7 mouse cellular contexts compared by ENCODE assay signal in the genomic region with DNA sequence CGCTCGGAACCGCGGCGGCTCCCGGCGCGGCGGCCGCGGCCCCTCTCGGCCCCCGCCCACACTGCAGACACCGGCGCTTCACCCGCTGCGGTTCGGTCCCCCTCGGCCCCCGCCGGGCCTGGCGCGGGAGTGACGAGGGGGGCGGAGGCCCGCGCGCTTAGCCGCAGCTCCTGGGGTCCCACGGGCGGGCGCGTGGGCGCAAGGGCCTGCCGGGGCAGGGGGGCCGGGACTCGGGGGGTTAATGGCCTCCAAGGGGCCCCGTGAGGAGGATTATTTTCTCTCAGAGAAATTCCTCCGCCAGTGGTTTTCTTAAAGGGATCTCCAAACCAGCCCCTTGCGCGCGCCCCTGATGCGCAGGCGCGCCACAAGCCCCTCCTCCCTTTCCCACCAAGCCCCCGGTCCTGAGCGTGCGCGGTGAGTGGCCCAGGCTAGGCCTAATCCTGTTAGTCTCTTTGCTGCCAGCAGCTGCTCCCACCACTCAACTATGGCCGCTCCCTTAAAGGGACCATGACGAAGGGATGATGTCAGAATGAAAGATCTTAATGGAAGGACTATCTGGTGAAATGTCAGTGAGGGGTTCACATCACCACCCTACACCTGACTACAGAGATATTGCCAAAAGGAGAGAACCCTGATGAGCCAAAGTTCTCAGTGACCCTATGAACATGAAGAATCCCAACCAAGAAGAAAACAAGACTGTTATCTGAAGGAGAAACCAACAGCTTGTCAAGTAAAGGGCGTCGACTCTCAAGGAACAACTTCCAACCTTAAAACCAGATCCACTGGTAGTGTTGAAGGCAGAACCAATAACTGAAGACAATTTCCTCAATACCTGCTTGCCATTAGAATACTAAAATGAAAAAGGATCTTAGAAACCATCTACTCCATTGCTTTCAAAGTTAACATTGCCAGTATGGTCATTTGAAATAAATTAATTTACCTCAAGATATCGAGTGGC. TPM values are rescaled to one million over a fixed set of nuclear protein-coding genes. Genes with fewer than 3 reads are reported as not detected.
DNase-seq lines count a peak whose midpoint lies in the region; ATAC-seq lines count a peak whose summit lies in the region.

Zmym4 (minus strand) TSS at position 272 of the 958 bp plus-strand sequence.

- H3K27me3 ChIP-seq in intestine, embryonic 15.5 days (replicated peaks): no peaks in the 10 kb centered on the region
- H3K27me3 ChIP-seq in midbrain, embryonic 10.5 days (ENCODE audit: low read depth, poor library complexity, severe bottlenecking): no peaks in the 10 kb centered on the region

- H3K9me3 ChIP-seq in intestine, embryonic 15.5 days: no peaks in the 10 kb centered on the region
- no peaks in the 10 kb centered on the region for H3K9me3 ChIP-seq in midbrain, embryonic 10.5 days (replicated peaks)

- intact Hi-C loops in left cerebral cortex, postnatal 25 days (cut with DNase I): loop anchor here (1.0 kb wide), 1 partner anchor 53 kb away; the partner anchor contains the start of gene Sfpq

- peak; percentile 97 for ATAC-seq in intestine, embryonic 15.5 days

- WGBS in intestine, embryonic 15.5 days: 6% methylated on average over 52 of the region's 54 CpGs
- WGBS in midbrain, embryonic 10.5 days: 6% methylated on average over 54 of the region's 54 CpGs

- H3K27ac ChIP-seq in intestine, embryonic 15.5 days: peak within 1 kb of the TSS; percentile 95
- peak within 1 kb of the TSS; percentile 99 for H3K27ac ChIP-seq in midbrain, embryonic 10.5 days (replicated peaks)

- H3K4me3 ChIP-seq in intestine, embryonic 15.5 days (replicated peaks): peak within 1 kb of the TSS; percentile 100
- peak within 1 kb of the TSS; percentile 94 for H3K4me3 ChIP-seq in midbrain, embryonic 10.5 days

- peak within 1 kb of the TSS; percentile 96 for H3K9ac ChIP-seq in intestine, embryonic 15.5 days

- peak within 1 kb of the TSS; percentile 76 for H3K4me2 ChIP-seq in intestine, embryonic 15.5 days (replicated peaks)

- H3K4me1 ChIP-seq in intestine, embryonic 15.5 days (replicated peaks): no peaks in the 10 kb centered on the region
- peaks cover 13% of the 10 kb centered on the region for H3K4me1 ChIP-seq in midbrain, embryonic 10.5 days

- H3K36me3 ChIP-seq in intestine, embryonic 15.5 days: no peaks in the 10 kb centered on the region
- H3K36me3 ChIP-seq in midbrain, embryonic 10.5 days: peaks cover 10% of the 10 kb centered on the region

- DNase-seq in adrenal gland, adult (ENCODE audit: inconsistent age in 2 of 2, low spot score in 1 of 2): peak; percentile 95 to 97
- peak; percentile 97 for DNase-seq in embryo, embryonic 10.5 days (ENCODE audit: low spot score)
- DNase-seq in gastrocnemius, postnatal 25 days: peak; percentile 92
- DNase-seq in left cerebral cortex, postnatal 25 days (ENCODE audit: low spot score in 2 of 2): peak; percentile 93 to 98
- DNase-seq in midbrain, embryonic 10.5 days (ENCODE audit: low spot score): peak; percentile 95
- DNase-seq in right cerebral cortex, postnatal 4 days: peak; percentile 92

RNA-seq across cellular contexts. Expression of gene Zmym4, which starts in this region (rescaled TPM):
- total RNA-seq in gastrocnemius, postnatal 25 days (2021): 10 to 100 TPM; 10.5 to 12.9 TPM
- polyA plus RNA-seq in intestine, embryonic 15.5 days (2015; fragmentation: Nextera tagmentation; extraction: Ambion mirVana): 15.1 and 15.2 TPM in 2 replicates
- 10 to 100 TPM; 41.8 to 51.8 TPM for total RNA-seq in left cerebral cortex, postnatal 25 days (2021)
- polyA plus RNA-seq in midbrain, embryonic 10.5 days (2016; fragmentation: Nextera tagmentation; extraction: Ambion mirVana): 25.1 and 27.2 TPM in 2 replicates

Comparison
In these comparisons a context has a peak if more than half of its experiments do, and no peak if none do; other contexts are left out.
1. Peak in every context shown above with its lines: DNase-seq, ATAC-seq, H3K4me3 ChIP-seq and H3K27ac ChIP-seq.